Mouse (Mus musculus): ENCODE data around the gene Eif4a3. TPM values are rescaled to one million over a fixed set of nuclear protein-coding genes. Genes with fewer than 3 reads are reported as not detected.

The Eif4a3 gene
- 99.2 and 101 TPM in 2 replicates for polyA plus RNA-seq (2012; rRNA removed)

DNA sequence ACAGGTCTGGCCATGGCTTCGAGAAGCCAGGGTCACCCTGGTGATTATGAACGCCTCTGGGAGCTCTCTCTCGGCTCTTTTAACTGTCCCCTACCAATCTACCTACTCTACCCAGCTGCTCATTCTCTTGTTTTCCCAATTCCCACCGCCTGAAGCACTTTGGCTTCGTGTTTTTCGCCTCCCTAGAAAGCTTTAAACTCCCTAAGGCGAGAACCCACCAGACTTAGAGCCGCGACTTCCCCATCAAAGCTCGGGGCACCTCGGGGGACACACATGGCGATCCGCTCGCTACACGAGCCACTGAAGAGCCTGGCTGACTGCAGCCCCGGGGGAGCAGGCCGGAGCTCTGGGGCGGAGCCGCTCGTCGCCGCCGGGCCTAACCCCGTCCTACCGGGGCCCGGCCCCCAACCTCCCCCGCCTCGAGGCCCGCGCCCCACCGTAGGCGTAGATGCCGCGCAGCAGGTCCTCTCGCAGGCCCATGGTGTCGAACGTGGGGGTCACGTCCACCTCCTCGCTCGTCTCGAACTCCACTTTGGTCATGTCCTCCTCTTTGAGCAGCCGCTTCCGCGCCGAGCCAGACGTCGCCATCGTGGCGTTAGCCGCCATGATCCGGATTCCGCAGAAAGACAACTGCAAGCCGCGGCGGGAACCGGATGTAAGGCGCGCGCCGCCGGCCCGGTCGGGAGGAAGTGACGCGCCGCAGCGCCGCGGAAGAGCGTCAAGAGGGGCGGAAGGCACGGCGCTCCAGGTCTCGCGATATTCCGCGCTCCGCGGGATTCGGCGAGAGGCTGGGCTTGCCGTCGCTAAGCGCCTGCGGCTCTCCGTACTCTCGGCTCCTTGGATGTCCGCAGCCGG is at the start of gene Eif4a3:
Eif4a3 (minus strand) TSS at position 699 of the 855 bp plus-strand sequence.
- H3K4me3 ChIP-seq (ENCODE audit: insufficient read depth, low read length) = peak within 1 kb of the TSS; percentile 59

DNA sequence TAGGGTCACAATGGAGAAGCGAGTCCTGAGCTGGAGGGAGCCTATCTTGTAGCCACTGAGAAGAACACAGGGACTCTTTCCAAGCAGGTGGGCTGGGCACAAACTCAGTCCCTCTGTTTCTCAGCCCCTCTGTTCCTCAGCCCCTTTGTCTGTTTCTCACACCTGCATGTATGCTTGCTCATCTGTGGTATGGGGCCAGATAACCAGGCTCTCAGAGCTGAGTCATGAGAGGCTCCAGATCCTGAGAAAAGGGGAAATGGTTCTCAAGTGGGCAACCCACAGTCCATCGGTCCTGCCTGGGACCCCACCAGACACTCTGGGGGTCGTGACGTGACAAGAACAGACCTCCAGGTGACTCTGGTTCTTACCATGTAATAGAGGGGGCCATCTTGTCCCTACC is 47.2 kb upstream of the Eif4a3 start:
- no peak for TF ChIP-seq POLR2A (IDR thresholded peaks at IDR 0.05; ENCODE audit: extremely low read depth, insufficient read depth, low read length)
- TF ChIP-seq CTCF (IDR thresholded peaks at IDR 0.05; ENCODE audit: extremely low read depth, insufficient read depth, low read length) = no peak
- no peak overlapping the region for H3K4me3 ChIP-seq (ENCODE audit: insufficient read depth, low read length)
- H3K27ac ChIP-seq (ENCODE audit: insufficient read depth, low read length) = no peak overlapping the region
- H3K4me1 ChIP-seq (ENCODE audit: control insufficient read depth, insufficient read depth, low read length) = no peaks in the 10 kb centered on the region

More for the DNA sequence above, at the start of gene Eif4a3:
- H3K4me1 ChIP-seq (ENCODE audit: control insufficient read depth, insufficient read depth, low read length) = peaks cover 3% of the 10 kb centered on the region; the same call in 1 of the 2 replicates
- H3K27ac ChIP-seq (ENCODE audit: insufficient read depth, low read length) = peak within 1 kb of the TSS; percentile 90
- TF ChIP-seq POLR2A (IDR thresholded peaks at IDR 0.05; ENCODE audit: extremely low read depth, insufficient read depth, low read length) (peak; percentile 90), CTCF (IDR thresholded peaks at IDR 0.05; ENCODE audit: extremely low read depth, insufficient read depth, low read length) (no peak)

DNA sequence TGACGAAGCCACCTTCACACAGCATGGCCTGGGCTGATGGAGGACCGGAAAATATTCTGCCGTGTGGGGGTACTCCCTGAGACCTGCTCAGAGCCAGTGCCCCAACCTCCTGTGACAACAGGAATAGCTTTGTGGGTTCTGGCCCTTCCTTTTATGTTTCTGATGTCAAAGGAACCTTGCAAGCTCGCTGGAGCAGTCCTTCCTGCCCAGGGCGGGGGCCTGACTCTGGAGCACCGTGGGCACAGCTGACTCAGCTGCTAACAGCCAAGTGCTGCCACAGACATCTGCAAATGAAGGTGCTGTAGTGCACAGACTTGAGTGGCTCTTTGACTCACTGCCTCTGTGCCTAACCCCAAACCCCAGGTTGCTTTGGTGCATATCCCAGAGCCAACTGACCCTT is 45.0 kb upstream of the Eif4a3 start:
- Histone ChIP-seq H3K27ac (ENCODE audit: insufficient read depth, low read length) (no peak overlapping the region), H3K4me1 (ENCODE audit: control insufficient read depth, insufficient read depth, low read length) (no peaks in the 10 kb centered on the region), H3K4me3 (ENCODE audit: insufficient read depth, low read length) (no peak overlapping the region)
- TF ChIP-seq POLR2A (IDR thresholded peaks at IDR 0.05; ENCODE audit: extremely low read depth, insufficient read depth, low read length) = no peak
- TF ChIP-seq CTCF (IDR thresholded peaks at IDR 0.05; ENCODE audit: extremely low read depth, insufficient read depth, low read length) = no peak

DNA sequence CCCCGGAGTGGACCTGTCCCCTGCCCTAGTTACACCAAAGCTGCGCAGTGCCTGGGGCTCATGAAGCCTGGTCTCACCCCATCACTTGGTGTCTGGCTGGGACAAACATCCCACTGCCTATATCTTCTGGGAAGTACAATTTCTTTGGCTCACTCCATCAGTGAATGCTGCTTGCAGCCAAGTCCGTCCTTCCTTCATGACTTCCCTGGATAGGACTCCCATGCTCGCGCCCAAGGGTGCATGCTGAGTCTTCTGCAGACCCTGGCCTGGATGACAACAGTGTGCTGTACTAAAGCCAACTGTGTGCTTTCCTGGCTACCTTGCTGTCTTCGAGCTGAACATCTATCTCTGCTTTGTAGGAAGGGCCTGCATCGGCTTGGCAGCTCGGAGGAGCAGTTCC is 44.3 kb upstream of the Eif4a3 start:
- Histone ChIP-seq H3K4me3 (ENCODE audit: insufficient read depth, low read length) (no peak overlapping the region), H3K4me1 (ENCODE audit: control insufficient read depth, insufficient read depth, low read length) (no peaks in the 10 kb centered on the region), H3K27ac (ENCODE audit: insufficient read depth, low read length) (no peak overlapping the region)
- TF ChIP-seq POLR2A (IDR thresholded peaks at IDR 0.05; ENCODE audit: extremely low read depth, insufficient read depth, low read length) (no peak), CTCF (IDR thresholded peaks at IDR 0.05; ENCODE audit: extremely low read depth, insufficient read depth, low read length) (no peak)

- Histone ChIP-seq H3K4me1 (ENCODE audit: control insufficient read depth, insufficient read depth, low read length) (no peaks in the 10 kb centered on the region), H3K27ac (ENCODE audit: insufficient read depth, low read length) (no peak overlapping the region), H3K4me3 (ENCODE audit: insufficient read depth, low read length) (no peak overlapping the region)
- TF ChIP-seq POLR2A (IDR thresholded peaks at IDR 0.05; ENCODE audit: extremely low read depth, insufficient read depth, low read length) (no peak), CTCF (IDR thresholded peaks at IDR 0.05; ENCODE audit: extremely low read depth, insufficient read depth, low read length) (peak; percentile 90)
Observed at GRCm38 (mm10) chr11:119339637-119340036, 39.7 kb upstream of the Eif4a3 start.

- TF ChIP-seq CTCF (IDR thresholded peaks at IDR 0.05; ENCODE audit: extremely low read depth, insufficient read depth, low read length) (no peak), POLR2A (IDR thresholded peaks at IDR 0.05; ENCODE audit: extremely low read depth, insufficient read depth, low read length) (no peak)
Observed at GRCm38 (mm10) chr11:119339179-119339578, 39.3 kb upstream of the Eif4a3 start.

GRCm38 (mm10) chr11:119338271-119339059 is 38.6 kb upstream of the Eif4a3 start:
- Histone ChIP-seq H3K4me3 (ENCODE audit: insufficient read depth, low read length) (no peak overlapping the region), H3K27ac (ENCODE audit: insufficient read depth, low read length) (no peak overlapping the region), H3K4me1 (ENCODE audit: control insufficient read depth, insufficient read depth, low read length) (no peaks in the 10 kb centered on the region)
- no peak for TF ChIP-seq POLR2A (IDR thresholded peaks at IDR 0.05; ENCODE audit: extremely low read depth, insufficient read depth, low read length)
- no peak for TF ChIP-seq CTCF (IDR thresholded peaks at IDR 0.05; ENCODE audit: extremely low read depth, insufficient read depth, low read length)

More at GRCm38 (mm10) chr11:119339179-119339578, 39.3 kb upstream of the Eif4a3 start:
- H3K4me3 ChIP-seq (ENCODE audit: insufficient read depth, low read length) = no peak overlapping the region
- H3K4me1 ChIP-seq (ENCODE audit: control insufficient read depth, insufficient read depth, low read length) = no peaks in the 10 kb centered on the region
- H3K27ac ChIP-seq (ENCODE audit: insufficient read depth, low read length) = no peak overlapping the region

DNA sequence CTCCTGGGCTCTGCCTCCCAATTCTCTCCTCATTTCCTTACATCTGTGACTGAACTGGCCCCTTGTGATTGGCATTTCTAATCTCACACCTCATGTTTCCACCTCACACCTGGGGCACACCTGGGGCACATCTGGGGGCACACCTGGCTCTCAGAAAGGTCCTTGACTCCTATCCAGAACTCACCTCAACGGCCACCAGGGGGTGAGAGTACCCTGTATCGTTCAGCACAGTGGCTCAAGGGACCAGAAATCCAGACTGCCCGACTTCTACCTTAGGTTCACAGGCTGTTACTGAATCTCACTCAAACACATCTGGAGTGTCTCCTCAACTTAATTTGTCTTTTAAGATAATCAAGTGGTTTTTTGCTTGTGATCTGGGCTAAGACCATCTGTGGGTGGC is 32.1 kb upstream of the Eif4a3 start:
- Histone ChIP-seq H3K4me1 (ENCODE audit: control insufficient read depth, insufficient read depth, low read length) (no peaks in the 10 kb centered on the region), H3K4me3 (ENCODE audit: insufficient read depth, low read length) (no peak overlapping the region), H3K27ac (ENCODE audit: insufficient read depth, low read length) (no peak overlapping the region)
- TF ChIP-seq POLR2A (IDR thresholded peaks at IDR 0.05; ENCODE audit: extremely low read depth, insufficient read depth, low read length) = no peak
- TF ChIP-seq CTCF (IDR thresholded peaks at IDR 0.05; ENCODE audit: extremely low read depth, insufficient read depth, low read length) = no peak

GRCm38 (mm10) chr11:119330592-119330991 is 30.7 kb upstream of the Eif4a3 start:
- TF ChIP-seq CTCF (IDR thresholded peaks at IDR 0.05; ENCODE audit: extremely low read depth, insufficient read depth, low read length) (no peak), POLR2A (IDR thresholded peaks at IDR 0.05; ENCODE audit: extremely low read depth, insufficient read depth, low read length) (no peak)
- H3K27ac ChIP-seq (ENCODE audit: insufficient read depth, low read length) = no peak overlapping the region

More at GRCm38 (mm10) chr11:119330592-119330991, 30.7 kb upstream of the Eif4a3 start:
- no peaks in the 10 kb centered on the region for H3K4me1 ChIP-seq (ENCODE audit: control insufficient read depth, insufficient read depth, low read length)
- H3K4me3 ChIP-seq (ENCODE audit: insufficient read depth, low read length) = no peak overlapping the region

Data from cortical plate, adult 2 months (tissue).